Mouse (Mus musculus): Measurements from ENCODE around the gene Cfap45.

DNA sequence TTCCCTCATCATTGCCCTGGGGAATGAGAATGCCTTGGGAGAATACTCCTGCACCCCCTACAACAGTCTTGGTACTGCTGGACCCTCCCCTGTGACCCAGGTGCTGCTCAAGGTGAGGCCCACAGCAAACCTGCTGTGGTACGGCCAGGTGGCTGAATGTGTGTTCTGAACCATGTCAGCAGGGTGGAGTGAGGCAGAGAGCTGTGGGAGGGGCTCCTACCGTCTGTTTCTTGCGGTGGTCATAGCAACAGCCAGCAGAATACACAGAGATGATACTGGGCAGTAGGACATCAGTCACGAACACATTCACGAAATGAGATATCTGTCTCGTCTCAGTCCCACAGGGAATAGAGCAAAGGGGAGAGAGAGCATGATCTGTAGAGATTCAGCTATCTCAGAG is 27.1 kb upstream of the Cfap45 start:
- TF ChIP-seq CTCF (IDR thresholded peaks at IDR 0.05; ENCODE audit: borderline replicate concordance, insufficient read depth, low read length): no peak
- no peak for TF ChIP-seq POLR2A (IDR thresholded peaks at IDR 0.05; ENCODE audit: low read depth, low read length)

Measured in embryonic fibroblast, embryonic 13.5 days (primary cell).